Mouse (Mus musculus) limb, embryonic 11.5 days (tissue): ENCODE data around the gene Gm45521. TPM values are rescaled to one million over a fixed set of nuclear protein-coding genes. Genes with fewer than 3 reads are reported as not detected.

Source experiments
- ATAC-seq: fragments of 200-750 bp; cut with Nextera tagmentation; 2 replicates; pipeline ENCODE4 v1.8.0; 2017; ENCODE audit warnings: low read depth; ENCODE audit not compliant: insufficient number of reproducible peaks, low FRiP score, low TSS enrichment
- DNase-seq: peaks from one replicate; pipeline ENCODE4 v3.0.0-alpha.2; 2015; ENCODE audit warnings: low spot score
- H3K27ac ChIP-seq: fragments of 300-500 bp; sonication (generic); replicated peaks from 2 replicates; pipeline ENCODE4 v1.5.1; 2014; ENCODE audit warnings: low read depth, mild to moderate bottlenecking, low read length
- H3K27me3 ChIP-seq: fragments of 300-500 bp; sonication (generic); 2 replicates; pipeline ENCODE4 v1.6.1; 2014; ENCODE audit warnings: mild to moderate bottlenecking, low read length, mixed read lengths; ENCODE audit not compliant: control insufficient read depth, insufficient read depth
- H3K36me3 ChIP-seq: fragments of 300-500 bp; sonication (generic); 2 replicates; pipeline ENCODE4 v1.6.1; 2014; ENCODE audit warnings: mild to moderate bottlenecking, low read length, moderate library complexity, mixed read lengths; ENCODE audit not compliant: control insufficient read depth, insufficient read depth
- H3K4me1 ChIP-seq: fragments of 300-500 bp; sonication (generic); 2 replicates; pipeline ENCODE4 v1.6.1; 2014; ENCODE audit warnings: low read length, mixed read lengths; ENCODE audit not compliant: control insufficient read depth, insufficient read depth
- H3K4me2 ChIP-seq: fragments of 300-500 bp; sonication (generic); 2 replicates; pipeline ENCODE4 v1.6.1; 2014; ENCODE audit warnings: low read depth, mild to moderate bottlenecking, moderate library complexity; ENCODE audit not compliant: severe bottlenecking
- H3K4me3 ChIP-seq: fragments of 300-500 bp; sonication (generic); 2 replicates; pipeline ENCODE4 v1.5.1; 2014; ENCODE audit warnings: low read depth, low read length
- H3K9ac ChIP-seq: fragments of 300-500 bp; sonication (generic); 2 replicates; pipeline ENCODE4 v1.6.1; 2014; ENCODE audit warnings: mild to moderate bottlenecking, low read length
- H3K9me3 ChIP-seq: fragments of 300-500 bp; sonication (generic); 2 replicates; pipeline ENCODE4 v1.6.1; 2016; ENCODE audit warnings: low read length; ENCODE audit not compliant: control insufficient read depth
- WGBS: fragments of 180-500 bp; shearing (Covaris S2); extraction: QIAGEN DNeasy Blood & Tissue Kit; methylation state at CpG from one replicate; pipeline ENCODE4 v1.1.7; 2014; 5-methylcytosine and 5-hydroxymethylcytosine counted together
- polyA plus RNA-seq: library from polyadenylated mRNA; unstranded; fragments of >200 nt; fragmentation: Nextera tagmentation; extraction: Ambion mirVana; gene quantifications from 2 replicates; pipeline ENCODE4 v1.2.1, GENCODE M21; 2014

Gene Gm45521
- polyA plus RNA-seq, 1 experiment from 2014 or later: 0.31 TPM

DNA sequence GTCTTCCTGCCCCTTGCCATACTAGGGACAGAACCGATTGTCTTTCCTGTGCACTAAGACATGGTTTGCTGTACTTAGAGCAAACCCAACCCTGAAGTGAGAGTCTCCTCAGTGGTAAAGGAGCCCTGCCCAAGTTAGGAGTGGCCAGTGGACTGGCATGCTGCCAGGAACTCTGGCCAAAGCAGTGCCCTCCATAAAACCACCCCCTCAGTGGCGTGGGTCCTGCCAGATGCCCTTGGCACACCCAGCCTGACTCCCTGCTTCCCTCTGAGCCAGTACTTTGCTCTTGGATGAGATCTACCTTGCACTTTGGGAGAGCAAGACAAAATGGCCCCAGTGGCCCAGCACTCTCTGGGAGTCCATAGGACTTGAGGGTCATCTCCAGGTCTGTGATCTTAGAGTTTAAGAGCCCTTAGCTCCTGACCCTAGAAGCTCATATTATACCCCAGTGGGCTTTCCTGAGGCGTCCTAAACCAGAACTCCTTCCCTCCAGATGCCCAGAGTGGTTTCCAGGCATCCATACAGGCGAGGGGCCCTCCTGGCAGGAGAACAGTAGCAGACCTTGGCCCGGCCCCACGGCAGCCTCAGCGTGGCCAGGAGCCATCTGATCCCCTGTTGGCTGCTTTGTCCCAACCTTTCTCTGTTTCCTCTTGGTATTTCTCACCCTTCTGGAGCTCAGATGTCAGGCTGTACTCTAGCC is 13.8 kb upstream of the Gm45521 start:
- no peak overlapping the region for H3K4me3 ChIP-seq
- DNase-seq (no peak), ATAC-seq (no peak)
- H3K9ac ChIP-seq: no peak overlapping the region
- WGBS: 75% methylated on average over 7 of the region's 7 CpGs
- H3K9me3 ChIP-seq: no peaks in the 10 kb centered on the region
- no peak overlapping the region for H3K27ac ChIP-seq
- H3K4me2 ChIP-seq: no peak overlapping the region
- H3K27me3 ChIP-seq: no peaks in the 10 kb centered on the region
- peaks cover 13% of the 10 kb centered on the region for H3K36me3 ChIP-seq
- 0 out of 2 replicates have a peak, but pooled peaks cover 3% of the 10 kb centered on the region for H3K4me1 ChIP-seq

DNA sequence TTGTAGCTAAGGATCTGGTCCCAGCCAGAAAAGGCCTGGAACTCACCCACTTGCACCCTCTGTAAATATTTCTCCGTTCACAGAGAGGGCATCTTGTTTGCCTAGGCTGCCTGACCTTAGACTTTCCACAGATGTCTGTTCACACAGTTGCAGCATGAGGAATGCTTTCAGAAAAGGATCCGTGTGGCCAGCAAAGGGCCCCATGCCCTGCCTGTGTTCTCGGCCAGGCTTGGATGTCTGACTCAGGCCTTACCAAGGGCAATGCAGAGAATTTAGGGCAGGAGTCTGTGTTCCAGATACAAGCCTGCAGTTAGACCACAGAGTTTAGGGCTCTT is 13.3 kb upstream of the Gm45521 start:
- Histone ChIP-seq H3K36me3 (peaks cover 13% of the 10 kb centered on the region), H3K4me2 (no peak overlapping the region), H3K9ac (no peak overlapping the region), H3K27me3 (no peaks in the 10 kb centered on the region), H3K9me3 (no peaks in the 10 kb centered on the region), H3K4me3 (no peak overlapping the region), H3K27ac (no peak overlapping the region), H3K4me1 (0 out of 2 replicates have a peak, but pooled peaks cover 2% of the 10 kb centered on the region)
- DNase-seq (no peak), ATAC-seq (no peak)
- 92% methylated on average over 3 of the region's 3 CpGs for WGBS

DNA sequence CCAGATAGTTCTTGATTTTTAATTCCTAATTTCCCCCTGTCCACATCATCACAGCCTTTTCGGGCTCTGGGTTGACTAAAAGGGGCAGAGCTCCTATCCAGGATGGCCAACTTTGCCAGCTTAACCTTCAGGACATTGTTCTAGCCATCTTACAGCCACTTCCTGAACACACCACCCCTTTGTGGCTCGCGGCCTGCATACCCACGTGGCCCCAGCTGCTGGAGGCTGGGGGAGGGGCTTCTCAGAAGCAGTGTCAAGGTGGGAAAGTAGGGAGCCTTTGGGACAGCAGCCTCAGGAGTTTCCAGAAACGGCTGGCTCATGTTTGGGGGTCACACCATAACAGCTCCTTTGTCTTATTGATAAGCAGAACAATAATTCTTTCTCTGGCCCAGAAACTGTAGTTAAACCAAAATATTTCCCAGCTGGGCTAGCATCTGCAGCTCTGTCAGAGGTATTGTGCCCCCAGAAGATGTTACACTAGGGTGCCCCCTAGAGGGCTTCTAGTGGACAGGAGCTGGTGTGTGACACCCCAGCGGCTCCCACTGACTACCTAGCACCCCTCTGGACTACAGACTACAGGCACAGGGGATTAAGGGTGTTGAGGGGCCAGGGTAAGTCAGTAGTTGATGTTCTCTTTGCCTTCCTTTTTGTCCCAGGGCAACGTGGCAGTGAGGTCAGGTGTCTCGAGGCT is 12.6 kb upstream of the Gm45521 start:
- DNase-seq: peak; percentile 49
- peak; percentile 24; the same call in 1 of the 2 replicates for ATAC-seq
- no peak overlapping the region for H3K27ac ChIP-seq
- no peaks in the 10 kb centered on the region for H3K4me1 ChIP-seq
- no peak overlapping the region for H3K9ac ChIP-seq
- WGBS: 48% methylated on average over 8 of the region's 8 CpGs
- peaks cover 13% of the 10 kb centered on the region for H3K36me3 ChIP-seq
- H3K4me2 ChIP-seq: no peak overlapping the region
- H3K9me3 ChIP-seq: no peaks in the 10 kb centered on the region
- H3K4me3 ChIP-seq: no peak overlapping the region
- no peaks in the 10 kb centered on the region for H3K27me3 ChIP-seq

DNA sequence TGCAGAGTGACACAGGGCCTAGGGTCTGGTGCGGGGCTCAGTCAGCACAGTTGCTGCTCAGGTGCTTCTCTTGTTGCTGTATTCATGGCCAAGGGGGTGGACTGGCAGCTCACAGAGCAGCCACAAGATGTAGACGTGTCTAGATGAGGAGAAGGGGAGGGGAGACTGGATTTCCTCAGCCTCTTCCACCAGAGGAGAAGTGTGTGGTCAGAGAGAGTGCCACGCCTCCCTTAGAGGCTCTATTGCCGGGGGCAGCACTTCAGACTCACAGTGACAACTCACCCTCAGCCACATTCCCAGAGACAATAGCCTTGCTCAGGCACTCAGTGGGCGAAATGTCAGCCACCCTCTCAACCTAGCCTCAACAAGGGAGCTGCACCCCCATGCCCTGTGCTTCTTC is 11.8 kb upstream of the Gm45521 start:
- Histone ChIP-seq H3K36me3 (peaks cover 14% of the 10 kb centered on the region), H3K4me2 (no peak overlapping the region), H3K4me1 (no peaks in the 10 kb centered on the region), H3K9me3 (no peaks in the 10 kb centered on the region), H3K27ac (no peak overlapping the region), H3K9ac (no peak overlapping the region), H3K27me3 (no peaks in the 10 kb centered on the region), H3K4me3 (no peak overlapping the region)
- 85% methylated on average over 5 of the region's 5 CpGs for WGBS
- no peak for DNase-seq
- ATAC-seq: no peak

DNA sequence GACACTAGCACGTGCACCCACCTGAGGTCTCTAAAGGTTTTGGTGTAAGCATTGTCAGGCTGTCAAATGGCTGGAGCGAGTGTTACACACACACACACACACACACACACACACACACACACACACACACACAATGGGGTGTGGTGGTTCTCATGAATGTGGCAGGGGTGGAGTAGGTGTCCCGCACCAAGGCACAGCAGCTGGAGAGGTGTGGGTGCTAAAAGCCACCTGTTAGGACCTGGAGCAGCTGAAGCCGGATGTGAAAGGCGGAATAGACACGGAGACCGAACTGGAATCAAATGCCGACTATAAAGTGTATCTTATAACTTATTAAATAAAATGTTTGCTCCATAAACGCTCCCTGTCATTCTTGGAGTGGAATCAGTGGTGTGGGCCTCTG is 5.9 kb upstream of the Gm45521 start:
- no peak overlapping the region for H3K27ac ChIP-seq
- 93% methylated on average over 9 of the region's 9 CpGs for WGBS
- ATAC-seq (no peak), DNase-seq (no peak)
- H3K36me3 ChIP-seq: peaks cover 7% of the 10 kb centered on the region
- no peak overlapping the region for H3K4me3 ChIP-seq
- H3K9ac ChIP-seq: no peak overlapping the region
- H3K4me2 ChIP-seq: no peak overlapping the region
- no peaks in the 10 kb centered on the region for H3K27me3 ChIP-seq
- H3K4me1 ChIP-seq: 0 out of 2 replicates have a peak, but pooled peaks cover 9% of the 10 kb centered on the region
- no peaks in the 10 kb centered on the region for H3K9me3 ChIP-seq

DNA sequence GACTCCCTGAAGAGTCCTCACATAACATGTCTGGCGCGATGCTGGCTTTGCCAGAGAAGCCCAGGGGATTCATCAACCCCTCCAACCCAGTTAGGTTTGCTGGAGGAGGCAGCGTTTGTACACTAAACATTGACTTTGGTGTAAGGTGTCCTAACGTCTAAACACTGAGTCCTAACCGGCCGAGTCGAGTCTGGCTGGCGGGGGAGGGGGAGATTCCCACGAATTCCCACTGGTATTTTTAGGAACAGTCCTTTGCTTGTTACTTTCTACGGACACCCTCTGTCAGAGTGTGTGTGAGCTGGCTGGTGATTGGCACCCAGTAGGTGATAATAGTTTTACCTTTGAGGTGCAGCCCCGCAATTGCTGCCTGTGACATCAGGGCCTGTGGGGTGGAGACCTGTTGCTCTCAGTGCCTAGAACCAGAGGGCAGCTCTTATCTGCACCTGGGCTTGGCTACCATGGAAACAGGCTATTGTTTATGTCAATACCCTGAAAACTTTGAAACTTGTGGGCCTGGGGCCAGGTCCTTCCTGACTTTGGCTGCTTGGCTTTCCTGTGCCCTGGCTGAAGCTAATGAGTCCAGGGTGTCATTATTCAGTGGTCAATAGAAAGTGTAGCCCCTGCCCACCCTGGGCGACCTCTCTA is 4.4 kb upstream of the Gm45521 start:
- no peak overlapping the region for H3K4me3 ChIP-seq
- no peaks in the 10 kb centered on the region for H3K27me3 ChIP-seq
- WGBS: 18% methylated on average over 12 of the region's 12 CpGs
- H3K36me3 ChIP-seq: peaks cover 7% of the 10 kb centered on the region
- H3K4me1 ChIP-seq: 0 out of 2 replicates have a peak, but pooled peaks cover 9% of the 10 kb centered on the region
- H3K27ac ChIP-seq: no peak overlapping the region; the same call in 1 of the 2 replicates
- H3K4me2 ChIP-seq: no peak overlapping the region
- no peaks in the 10 kb centered on the region for H3K9me3 ChIP-seq
- DNase-seq (peak; percentile 57), ATAC-seq (no peak)
- H3K9ac ChIP-seq: no peak overlapping the region

DNA sequence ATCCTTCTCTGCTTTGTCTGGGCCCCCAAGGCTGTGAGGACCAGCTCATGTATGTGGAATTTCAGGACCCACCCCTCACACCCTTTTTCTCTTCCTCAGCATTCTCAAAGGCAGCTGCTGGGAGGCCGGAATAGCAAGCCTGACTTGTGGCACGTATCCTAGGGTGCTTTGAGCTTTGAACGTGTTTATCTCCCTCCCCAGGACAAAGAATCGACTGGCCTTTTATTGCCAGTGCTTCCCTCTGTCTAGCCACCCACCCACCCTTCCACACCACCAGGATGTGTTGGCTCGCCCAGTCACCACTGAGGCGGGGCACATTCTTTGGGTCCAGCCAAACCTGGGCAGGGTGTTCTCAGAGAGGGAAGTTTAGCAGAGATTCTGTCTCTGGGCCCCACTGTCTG is 3.0 kb upstream of the Gm45521 start:
- H3K4me1 ChIP-seq: 0 out of 2 replicates have a peak, but pooled peaks cover 9% of the 10 kb centered on the region
- WGBS: 40% methylated on average over 6 of the region's 6 CpGs
- no peak for ATAC-seq

DNA sequence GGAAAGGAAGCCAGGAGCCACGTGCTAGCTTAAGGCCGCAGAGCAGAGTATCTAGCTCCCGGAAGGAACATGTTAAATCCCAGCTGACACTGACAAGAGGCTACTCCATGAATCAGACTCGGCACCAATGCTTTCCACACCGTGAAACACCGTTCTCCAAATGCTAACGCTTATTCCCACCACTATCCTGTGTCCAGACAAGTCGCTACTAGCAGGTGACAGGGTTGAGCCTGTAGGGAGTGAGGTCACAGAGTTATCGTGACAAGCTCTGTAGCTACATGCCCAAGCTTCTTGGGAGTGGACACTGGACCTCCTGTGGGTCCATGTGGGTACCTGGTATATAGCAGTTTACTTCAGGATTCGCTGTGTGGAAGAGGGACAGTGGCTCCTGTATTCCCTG is 661 bp upstream of the Gm45521 start:
- H3K27ac ChIP-seq: no peak overlapping the region
- no peak for DNase-seq
- WGBS: 83% methylated on average over 10 of the region's 10 CpGs
- H3K4me1 ChIP-seq: 0 out of 2 replicates have a peak, but pooled peaks cover 9% of the 10 kb centered on the region
- H3K9me3 ChIP-seq: no peaks in the 10 kb centered on the region
- no peak overlapping the region for H3K9ac ChIP-seq
- no peak for ATAC-seq
- H3K4me3 ChIP-seq: no peak overlapping the region
- no peaks in the 10 kb centered on the region for H3K27me3 ChIP-seq
- no peaks in the 10 kb centered on the region for H3K36me3 ChIP-seq
- no peak overlapping the region for H3K4me2 ChIP-seq

More for the DNA sequence above, 3.0 kb upstream of the Gm45521 start:
- Histone ChIP-seq H3K36me3 (peaks cover 7% of the 10 kb centered on the region), H3K4me3 (no peak overlapping the region), H3K9me3 (no peaks in the 10 kb centered on the region), H3K27ac (no peak overlapping the region), H3K9ac (no peak overlapping the region), H3K4me2 (no peak overlapping the region), H3K27me3 (no peaks in the 10 kb centered on the region)
- no peak for DNase-seq
